Mouse (Mus musculus) kidney, adult 9 months (tissue): Measurements from ENCODE around the gene Man2a1.

Experiments used
- DNase-seq: peaks from one replicate; pipeline ENCODE4 v3.0.0; 2022

Man2a1 gene

DNA sequence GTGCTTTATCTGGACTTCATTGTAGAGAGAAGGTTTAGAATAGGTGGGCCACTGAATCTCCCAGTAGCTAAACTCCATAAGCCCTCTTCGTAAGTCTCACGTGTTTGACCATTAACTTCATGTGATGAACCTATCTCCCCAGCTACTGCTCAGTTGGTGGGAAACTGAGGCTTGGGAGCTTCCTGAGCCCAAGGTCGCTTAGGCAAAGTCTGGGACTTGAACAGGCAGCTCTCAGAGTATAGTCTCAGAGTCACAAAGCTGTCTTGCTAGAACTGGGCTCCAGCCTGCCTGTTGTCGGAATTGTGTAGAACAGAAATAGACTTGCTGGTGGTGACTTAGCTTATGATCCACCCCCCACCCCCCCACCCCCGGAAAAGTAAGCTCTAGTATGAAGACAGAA, 3.0 kb downstream of the Man2a1 start:
- DNase-seq = no peak

DNA sequence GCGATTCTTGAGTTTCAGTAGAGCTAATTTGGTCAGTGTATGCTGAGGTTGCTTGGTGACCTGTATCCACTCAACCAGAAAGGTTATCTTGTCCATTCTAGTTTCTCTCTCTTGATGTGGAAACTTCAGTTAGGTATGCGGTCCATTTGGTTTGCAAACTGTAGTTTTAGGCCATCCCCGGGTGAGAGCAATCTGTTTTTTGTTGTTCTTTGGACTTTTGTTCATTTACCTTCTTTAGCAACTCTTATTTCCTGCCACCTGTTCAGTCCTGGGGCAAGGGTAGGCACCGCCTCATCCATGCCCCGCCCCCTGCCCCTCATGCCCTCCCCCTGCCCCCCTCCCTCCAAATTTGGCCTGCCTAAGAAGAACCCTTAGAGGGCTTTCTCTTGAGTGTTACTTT, 3.6 kb downstream of the Man2a1 start:
- no peak for DNase-seq

DNA sequence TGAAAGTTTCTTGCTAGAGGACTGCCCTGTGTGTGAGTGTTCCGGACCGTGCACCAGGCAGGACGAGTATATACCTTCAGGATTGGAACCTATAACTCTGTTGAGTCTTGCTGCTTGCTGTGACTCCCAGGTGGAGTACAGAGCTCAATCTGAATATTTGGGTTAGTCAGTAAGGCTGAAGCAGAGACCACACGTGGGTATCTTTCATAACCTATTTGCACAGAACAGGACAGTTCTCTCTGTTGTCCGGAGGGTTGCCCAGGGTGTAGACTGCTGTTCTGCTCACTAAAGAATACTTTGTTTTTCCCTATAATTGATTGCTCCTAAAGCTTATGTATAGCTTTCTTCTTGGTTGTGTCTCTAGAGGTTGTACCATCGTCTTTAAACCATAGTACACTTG, 7.7 kb downstream of the Man2a1 start:
- no peak for DNase-seq

DNA sequence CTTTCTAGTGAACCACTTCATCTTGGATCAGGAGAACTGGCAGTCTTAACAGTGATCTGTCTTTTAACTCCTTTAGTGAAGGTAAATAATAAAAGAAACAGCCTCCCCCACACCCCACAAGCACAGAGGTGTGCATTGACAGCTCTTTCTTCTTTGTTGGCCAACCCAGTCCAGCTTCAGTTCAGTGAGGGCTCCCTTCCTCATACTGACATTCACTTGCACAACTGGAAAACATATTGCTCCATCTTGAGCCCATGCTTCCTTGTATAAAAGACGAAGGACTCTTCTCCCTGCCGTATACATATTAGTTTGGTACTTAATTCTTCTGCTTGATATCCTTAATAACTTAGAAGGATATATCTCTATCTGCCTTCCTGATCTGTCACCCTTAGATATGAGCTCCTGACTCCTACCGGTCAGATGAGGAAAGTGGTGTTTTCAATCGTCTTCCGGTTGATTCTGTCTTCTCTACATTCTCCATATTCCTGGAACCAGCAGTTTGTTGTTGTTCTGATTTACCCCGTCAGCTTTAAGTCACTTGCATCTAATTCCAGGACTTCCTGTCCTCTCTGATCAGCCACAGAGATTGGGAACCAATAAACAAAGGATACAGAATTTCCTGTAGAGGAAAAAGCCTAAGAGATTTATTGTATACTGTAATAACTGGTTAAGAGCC, 8.5 kb downstream of the Man2a1 start:
- no peak for DNase-seq

DNA sequence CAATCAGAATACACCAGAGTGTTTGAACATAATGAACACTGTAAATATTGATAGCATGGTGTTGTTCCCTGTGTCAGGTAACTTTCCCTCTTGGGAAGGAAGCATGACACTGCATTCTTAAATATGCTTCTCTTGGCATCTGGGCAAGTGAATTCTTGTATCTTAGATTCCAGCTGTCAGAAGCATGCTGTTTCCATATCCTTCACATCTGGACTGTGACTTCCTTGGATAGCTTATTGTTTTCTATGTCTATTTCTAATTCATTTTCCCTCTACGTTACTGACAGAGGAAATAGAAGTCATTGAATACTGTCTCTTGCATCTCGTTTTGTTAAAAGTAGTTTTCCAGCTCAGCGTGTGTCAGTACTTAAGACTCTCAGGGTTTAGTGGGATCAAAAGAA, 9.2 kb downstream of the Man2a1 start:
- no peak for DNase-seq

DNA sequence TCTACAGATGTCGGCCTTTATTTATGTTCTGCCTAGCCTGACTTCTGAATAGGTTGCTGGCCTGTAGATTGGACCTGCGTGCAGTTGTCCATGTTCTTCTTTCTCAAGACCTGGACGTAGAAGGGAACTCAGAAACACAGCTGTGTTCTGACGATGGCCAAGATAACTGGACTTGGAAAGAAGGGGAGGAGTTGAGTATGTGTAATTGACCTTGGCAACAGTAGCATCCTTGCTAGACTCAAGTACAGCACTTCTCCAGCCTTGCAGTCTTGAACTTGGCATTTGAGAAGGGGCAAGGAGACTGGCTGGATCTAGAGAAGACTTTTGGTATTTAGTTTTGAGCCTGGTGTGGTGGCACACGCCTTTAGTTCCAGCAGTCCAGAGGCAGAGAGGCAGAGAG, 10.9 kb downstream of the Man2a1 start:
- no peak for DNase-seq

DNA sequence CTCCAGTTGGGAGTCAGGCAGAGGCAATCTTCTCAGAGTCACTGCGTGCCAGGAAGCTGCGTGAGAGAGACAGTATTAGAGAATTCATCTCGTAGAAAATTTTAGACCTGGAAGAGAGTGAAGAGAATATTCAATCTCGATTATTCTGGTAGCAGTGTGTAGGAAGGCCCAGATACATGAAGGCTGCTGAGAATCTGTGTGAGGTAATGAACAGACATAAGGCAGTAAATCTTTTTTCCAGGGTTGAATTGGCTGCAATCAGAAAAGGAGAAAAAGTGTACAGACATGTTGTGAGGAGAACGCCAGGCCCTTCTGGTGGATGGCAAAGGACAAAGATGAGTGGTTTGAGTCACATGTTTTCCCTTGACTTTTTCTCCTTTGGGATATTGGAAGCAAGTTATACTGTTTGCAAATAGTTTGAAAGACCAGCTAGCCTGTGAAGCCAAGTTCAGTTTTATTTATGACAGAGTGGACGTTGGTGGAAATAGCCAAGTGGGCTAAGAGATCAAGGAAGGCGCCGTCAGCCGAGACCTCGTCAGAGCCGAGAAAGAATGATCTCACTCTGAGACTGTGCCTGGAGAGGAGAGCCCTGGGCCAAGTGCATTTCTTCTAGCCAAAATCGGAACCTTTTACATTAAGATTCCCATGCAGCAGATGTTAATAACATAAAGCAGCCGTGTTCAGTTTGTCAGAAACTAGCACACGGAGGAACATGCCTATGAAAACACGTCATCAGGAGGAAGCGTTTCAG, 11.8 kb downstream of the Man2a1 start:
- no peak for DNase-seq

DNA sequence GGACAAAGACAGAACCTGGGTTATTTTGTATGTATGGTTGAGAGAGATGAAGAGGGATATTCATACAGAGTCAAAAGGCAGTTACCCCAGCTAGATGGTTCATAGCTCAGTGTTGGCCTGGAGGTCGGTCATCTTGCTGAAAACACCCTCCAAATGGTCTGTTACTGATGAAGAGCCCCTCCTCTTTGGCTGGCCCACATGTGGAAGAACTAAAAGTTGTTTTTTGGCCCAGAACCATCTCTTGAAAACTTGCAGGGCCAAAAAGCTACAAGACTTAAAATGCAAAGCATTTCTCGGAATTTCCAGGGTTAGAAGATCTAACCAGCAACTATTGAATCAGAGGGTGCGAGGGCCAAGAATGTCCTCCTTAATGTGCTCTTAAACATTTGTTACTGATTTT, 12.4 kb downstream of the Man2a1 start:
- DNase-seq = no peak

DNA sequence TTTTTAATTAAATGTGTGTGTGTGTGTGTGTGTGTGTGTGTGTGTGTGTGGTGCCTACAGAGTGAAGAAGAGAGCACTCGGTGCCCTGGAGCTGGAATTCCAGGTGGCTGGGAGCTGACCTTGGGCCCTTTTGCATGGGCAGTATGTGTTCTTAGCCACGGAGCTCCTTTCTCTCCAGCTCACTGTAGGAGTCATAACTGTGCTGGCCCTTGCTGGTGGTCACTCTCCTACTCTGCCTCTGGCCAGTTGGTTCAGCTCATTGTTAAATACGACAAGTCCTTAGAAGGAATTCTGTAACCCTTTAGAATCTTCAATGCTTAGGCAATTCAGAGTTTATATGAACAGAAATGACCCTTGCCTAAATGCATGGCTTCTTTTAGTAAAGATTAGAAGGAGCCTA, 12.8 kb downstream of the Man2a1 start:
- no peak for DNase-seq

DNA sequence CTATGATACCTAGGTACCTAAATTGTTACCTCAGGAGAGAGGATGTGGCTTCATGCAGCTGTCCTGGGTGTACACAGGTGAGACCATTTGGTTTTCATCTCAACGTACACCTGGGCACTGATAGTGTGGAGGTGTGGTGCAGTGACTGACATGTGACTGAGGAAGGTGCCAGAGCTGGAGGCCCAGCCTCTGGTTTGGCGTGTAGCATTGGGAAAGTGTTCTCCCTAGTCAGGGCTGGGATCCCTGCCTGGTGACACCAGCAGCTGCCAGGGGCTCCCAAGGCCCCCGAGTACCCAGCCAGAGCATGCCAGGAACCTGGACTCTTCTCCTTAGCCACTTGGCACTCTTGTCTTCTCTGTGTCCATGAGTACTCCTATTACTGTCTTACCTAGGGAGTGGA, 14.3 kb downstream of the Man2a1 start:
- no peak for DNase-seq

DNA sequence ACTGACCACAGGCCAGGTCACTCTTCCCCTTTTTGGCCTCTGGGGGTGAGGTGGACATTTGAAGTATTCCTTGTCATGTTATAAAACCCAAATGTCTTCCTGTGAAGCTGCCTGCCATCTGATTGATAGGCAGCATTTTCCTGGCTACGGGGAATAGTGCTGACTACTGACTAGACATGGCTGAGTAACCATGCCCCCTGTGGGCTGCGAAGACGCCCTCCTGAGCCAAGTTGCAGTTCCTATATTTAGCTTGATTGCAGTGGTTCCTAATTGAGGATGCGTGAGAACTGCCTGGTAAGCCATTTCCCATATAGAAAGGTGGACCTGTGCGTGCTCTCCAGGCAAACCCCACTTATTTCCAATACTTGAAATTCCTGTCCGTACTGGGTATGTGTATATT, 14.9 kb downstream of the Man2a1 start:
- DNase-seq = no peak

DNA sequence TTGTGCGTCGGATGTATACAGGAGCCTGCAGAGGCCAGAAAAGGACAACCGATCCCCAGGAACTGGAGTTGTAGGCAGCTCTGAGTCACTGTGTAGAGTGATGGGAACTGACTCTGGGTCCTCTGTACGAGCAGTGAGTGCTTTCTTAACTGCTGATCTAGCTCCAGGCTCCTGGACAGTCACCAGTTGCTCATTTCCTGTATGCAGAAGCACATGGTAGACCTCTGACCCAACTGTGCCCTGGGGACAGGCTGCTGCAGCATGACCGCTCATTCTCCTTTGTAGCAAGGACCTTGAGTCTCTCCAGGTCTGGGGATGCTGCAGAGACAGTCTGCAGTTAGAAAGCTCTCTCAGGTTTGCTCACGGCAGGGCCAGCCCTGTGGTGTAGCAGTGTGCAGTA, 15.7 kb downstream of the Man2a1 start:
- DNase-seq = peak; percentile 49

DNA sequence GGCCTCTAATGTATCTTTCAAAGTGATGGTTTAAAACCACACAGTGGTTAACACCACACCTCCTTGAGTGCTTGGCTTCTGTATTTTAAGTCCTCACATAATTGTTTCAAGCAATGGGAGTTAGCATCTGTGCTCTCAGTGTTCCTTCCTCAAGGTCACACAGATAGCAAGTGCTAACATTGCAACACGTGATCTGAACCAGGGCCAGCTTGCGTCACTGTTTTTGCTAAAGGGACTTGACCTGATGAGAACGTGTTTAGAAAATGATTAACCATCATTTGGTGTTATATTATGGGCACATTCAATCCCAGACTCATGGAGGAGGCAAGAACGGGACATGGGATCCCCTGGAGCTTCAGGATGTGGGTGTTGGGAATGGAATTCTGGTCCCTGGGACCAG, 17.3 kb downstream of the Man2a1 start:
- peak; percentile 94 for DNase-seq

DNA sequence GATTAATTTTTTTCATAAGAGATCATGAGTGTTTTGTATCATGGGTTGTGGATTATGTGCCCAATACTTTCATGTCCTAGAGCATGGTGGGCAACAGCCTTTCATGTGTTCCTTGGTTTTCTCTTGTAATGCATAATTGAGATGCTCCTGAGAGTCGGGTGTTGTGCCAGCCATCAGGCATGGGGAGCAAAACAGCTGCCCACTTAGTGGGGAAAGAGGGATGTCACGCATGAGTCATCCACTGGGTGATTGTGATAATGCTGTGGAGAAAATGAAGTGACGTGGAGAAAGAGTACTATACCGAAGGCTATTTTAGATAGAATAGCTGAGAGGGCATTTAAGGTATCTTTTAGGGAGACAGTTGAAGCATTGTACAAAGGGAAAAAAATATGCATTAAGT, 18.5 kb downstream of the Man2a1 start:
- DNase-seq = no peak

DNA sequence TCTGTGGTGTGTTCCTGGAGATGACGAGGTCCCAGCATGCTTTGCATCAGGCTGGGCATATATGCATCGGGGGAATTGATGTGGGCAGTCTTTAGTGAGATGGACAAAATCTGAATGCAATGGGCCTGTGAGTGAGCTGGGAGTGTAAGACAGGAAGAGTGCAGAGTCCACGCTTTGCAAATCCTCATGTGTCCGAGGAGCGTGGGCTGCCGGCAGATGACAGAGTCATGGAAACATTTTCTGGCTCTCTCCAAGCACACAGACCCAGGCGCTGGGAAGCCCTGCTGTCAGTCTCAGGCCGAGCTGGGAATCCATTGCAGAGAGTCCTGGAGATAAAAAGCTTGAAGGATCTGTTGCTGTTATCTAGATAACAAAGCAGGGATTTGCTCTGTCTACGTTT, 19.6 kb downstream of the Man2a1 start:
- no peak for DNase-seq

DNA sequence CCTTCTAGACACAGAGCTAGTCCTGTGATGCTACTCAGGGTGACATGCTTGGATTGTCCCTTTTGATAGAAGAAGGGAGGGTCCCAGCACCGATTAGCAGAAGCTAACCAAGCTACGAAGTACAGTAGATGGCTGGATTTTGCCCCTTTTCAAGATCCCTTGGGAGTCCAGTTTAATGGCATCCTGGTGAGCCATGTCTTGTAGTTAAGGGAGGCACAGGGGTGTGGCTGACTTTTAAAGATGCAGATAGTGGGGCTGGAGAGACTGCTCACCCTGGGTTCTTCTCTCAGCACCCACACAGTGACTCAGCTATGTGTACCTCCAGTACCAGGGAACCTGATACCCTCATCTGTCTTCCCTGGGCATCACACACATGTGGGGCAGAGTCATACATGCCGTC, 20.1 kb downstream of the Man2a1 start:
- no peak for DNase-seq

DNA sequence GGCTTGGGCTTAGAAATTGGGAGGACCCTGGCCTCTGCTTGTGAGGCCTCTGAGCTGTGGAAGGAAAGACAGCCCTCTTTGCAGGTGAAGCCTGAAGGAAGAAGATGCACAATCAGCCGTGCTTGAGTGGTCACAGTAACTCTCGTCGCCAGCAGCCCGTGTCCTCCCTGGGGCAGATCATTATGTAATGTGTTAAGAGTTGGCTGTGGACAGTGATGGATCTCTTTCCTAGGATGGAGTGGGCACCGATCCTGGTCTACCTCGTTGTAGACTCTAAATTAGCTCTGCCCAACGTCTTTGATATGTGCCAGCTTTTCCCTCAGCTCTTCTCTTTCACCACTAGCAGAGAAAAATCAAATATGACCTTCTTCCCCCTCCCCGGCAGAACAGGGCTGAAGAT, 20.7 kb downstream of the Man2a1 start:
- peak; percentile 77 for DNase-seq

DNA sequence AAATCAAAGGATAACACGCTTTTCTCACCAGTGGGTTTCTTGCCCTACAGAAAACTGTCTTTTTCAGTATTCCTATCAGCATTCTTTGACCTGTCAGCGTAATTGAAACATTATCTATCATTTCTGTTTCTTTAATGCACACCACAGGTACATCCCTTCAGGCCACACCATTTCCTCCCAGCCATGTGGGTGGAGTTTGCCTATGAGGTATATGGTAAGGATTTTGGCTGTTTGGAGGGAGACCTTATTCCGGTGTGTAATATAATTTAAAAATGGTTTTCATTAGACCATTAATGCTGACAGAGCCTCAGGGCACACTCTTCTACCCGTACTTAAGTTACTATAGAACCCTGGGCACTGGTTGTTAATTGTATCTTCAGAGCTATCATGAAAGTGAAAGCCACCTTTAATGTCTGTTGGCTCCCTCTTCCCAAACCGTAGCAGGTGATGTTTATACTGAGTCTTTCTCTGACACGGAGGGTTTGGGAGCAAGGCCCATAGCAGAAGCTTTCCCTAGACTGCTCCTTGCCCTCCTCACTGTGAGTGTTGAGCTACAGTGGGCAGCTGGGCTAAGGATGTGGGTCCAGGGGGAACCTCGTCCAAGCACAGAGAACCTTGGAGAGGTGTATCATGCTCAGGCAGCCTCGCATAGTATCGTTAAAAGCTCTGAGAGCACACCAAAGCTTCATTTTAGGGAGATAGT, 21.3 kb downstream of the Man2a1 start:
- DNase-seq = no peak

DNA sequence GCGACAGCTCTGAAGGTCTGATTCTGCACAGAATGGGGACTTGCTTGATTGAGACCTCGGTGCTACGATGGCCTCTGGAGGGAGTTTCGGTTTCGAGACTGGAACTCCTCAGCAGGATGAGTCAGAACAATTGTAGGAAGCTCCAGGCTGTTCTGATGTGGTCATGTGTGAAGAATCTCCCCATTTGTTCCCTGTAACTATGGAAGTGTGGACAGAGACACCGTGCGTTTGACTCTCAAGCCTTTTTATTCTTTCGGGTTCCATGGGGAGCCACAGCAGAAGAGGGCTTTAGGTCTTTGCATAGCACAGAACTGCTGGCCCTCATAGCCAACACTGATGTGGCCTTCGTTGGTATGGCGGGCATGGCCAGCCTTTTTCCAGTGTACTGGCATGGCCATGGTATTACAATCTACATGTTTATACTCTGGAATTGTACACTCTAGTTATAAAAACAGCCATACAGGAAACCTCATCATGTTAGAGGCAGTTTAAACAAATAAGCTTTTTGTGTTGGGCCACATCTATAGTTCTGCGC, 21.9 kb downstream of the Man2a1 start:
- DNase-seq = peak; percentile 61

DNA sequence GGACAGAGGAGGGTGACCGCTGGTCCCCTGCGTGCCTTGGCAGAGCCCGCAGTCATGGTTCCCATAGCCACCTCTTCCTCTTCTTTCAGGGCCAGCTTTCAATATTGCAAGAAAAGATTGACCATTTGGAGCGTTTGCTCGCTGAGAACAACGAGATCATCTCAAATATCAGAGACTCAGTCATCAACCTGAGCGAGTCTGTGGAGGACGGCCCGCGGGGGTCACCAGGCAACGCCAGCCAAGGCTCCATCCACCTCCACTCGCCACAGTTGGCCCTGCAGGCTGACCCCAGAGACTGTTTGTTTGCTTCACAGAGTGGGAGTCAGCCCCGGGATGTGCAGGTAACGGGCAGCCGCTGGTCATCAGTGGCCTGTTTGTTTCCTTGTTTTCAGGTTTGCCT, 23.9 kb downstream of the Man2a1 start:
- DNase-seq = no peak

DNA sequence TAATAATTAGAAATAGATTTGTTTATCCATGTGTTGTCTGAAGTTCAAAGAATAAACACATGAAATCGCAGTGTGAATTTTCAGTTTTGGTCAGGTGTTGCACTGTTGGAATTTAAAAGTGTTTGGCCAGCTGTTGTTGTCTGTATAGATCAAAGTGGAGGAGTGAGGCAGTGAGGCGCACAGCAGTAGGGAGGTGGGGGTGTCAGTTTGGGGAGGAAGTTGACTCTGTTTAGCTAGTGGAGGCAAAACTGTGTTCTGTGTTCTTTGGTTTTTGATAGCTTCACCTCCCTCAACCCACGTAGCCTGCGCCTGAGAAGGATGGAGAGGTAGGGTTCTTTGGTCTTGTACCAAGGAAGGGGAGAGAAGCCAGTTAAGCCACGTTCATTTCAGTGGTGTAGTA, 28.3 kb downstream of the Man2a1 start:
- DNase-seq = no peak

DNA sequence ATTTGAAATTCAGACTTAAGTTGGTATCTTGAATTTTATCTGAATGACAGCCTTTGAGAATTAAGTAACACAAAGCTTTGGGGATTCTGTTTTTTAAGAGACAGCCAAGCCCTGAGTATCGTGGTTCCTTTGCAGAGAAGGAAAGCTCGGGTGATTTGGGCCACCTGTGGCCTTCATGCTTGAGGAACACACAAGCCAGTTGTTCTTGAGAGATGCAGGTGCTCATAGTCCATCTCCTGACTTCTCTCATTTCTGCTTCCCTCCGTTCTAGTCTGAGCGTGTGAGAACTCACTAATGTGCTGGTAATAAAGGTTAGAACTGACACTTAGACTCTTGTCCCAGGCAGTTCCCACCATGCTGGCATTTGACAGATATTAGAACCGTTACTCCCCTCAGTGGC, 28.9 kb downstream of the Man2a1 start:
- no peak for DNase-seq

DNA sequence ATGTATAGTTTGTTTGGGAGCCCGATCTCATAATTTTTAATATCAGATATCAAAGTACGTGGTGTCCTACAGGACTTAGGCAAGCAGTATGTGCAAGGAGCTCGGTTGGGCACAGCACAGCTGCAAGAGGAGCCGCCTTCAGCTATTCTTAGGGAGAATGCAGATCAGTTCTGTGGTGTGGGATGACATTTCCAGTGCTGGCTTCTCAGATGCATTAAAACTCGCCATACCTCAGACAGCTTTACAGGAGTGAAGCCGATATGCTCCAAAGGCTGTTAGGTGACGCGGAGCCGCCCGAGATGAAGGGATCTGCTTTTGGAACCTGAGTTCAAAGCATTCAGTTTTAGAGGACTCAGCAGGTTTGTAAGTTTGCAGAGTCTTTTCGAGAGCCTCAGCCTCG, 30.0 kb downstream of the Man2a1 start:
- no peak for DNase-seq
